Mouse (Mus musculus): ENCODE results near the gene C2cd3. TPM values are rescaled to one million over a fixed set of nuclear protein-coding genes. Genes with fewer than 3 reads are reported as not detected.
A peak's percentile ranks its signal among the peaks of the same experiment; 100 is the strongest.

C2cd3 gene
- polyA plus RNA-seq, 1 experiment from 2014 or later, result 19.3 TPM

DNA sequence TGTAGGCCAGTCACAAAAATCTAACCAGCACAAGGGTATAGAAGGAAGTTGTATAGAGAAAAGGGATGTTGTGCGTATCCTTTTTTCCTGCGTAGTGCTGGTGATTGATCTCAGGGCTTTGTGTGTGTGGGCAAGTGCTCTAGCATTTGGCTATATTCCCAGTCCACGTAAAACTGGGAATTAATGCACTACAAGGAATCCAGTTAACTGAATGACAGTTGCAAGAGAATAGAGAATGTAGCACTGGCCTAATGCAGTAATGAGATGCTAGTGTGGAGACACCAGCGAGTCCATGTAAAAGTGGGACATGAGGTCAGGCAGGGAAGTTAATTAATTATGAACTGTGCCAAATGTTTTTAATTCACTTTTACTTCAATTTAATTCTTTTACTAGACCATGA is 30.7 kb downstream of the C2cd3 start:
- Histone ChIP-seq H3K27ac (replicated peaks in 1 of 2; ENCODE audit: control insufficient read depth in 1 of 2, insufficient read depth in 1 of 2, low read depth in 2 of 2, low read length in 2 of 2) (no peak overlapping the region), H3K9ac (ENCODE audit: low read length) (no peak overlapping the region), H3K27me3 (ENCODE audit: control insufficient read depth, insufficient read depth, low read length) (no peaks in the 10 kb centered on the region), H3K4me3 (ENCODE audit: control insufficient read depth in 1 of 2, insufficient read depth in 1 of 2, low read depth in 1 of 2, low read length in 2 of 2) (no peak overlapping the region), H3K9me3 (ENCODE audit: control insufficient read depth, low read length) (no peaks in the 10 kb centered on the region), H3K4me2 (ENCODE audit: low read length) (no peak overlapping the region), H3K36me3 (ENCODE audit: control insufficient read depth, insufficient read depth, low read length) (peaks cover 68% of the 10 kb centered on the region), H3K4me1 (ENCODE audit: control insufficient read depth in 2 of 2, insufficient read depth in 2 of 2, low read length in 2 of 2) (peaks cover 0 to 8% of the 10 kb centered on the region in 2 experiments; a peak in 2 of 4 replicates)
- ATAC-seq (ENCODE audit: insufficient number of reproducible peaks, insufficient read depth, low FRiP score, low read depth), result no peak
- 89% methylated on average over 4 of the region's 4 CpGs for WGBS

- ATAC-seq (ENCODE audit: insufficient number of reproducible peaks, insufficient read depth, low FRiP score, low read depth), result no peak
- Histone ChIP-seq H3K4me2 (ENCODE audit: low read length) (no peak overlapping the region), H3K4me1 (ENCODE audit: control insufficient read depth in 2 of 2, insufficient read depth in 2 of 2, low read length in 2 of 2) (no peaks in the 10 kb centered on the region), H3K27ac (replicated peaks in 1 of 2; ENCODE audit: control insufficient read depth in 1 of 2, insufficient read depth in 1 of 2, low read depth in 2 of 2, low read length in 2 of 2) (no peak overlapping the region), H3K27me3 (ENCODE audit: control insufficient read depth, insufficient read depth, low read length) (no peaks in the 10 kb centered on the region), H3K9me3 (ENCODE audit: control insufficient read depth, low read length) (no peaks in the 10 kb centered on the region), H3K36me3 (ENCODE audit: control insufficient read depth, insufficient read depth, low read length) (peaks cover 87% of the 10 kb centered on the region), H3K4me3 (ENCODE audit: control insufficient read depth in 1 of 2, insufficient read depth in 1 of 2, low read depth in 1 of 2, low read length in 2 of 2) (no peak overlapping the region), H3K9ac (ENCODE audit: low read length) (no peak overlapping the region)
- WGBS, result 91% methylated on average over 5 of the region's 5 CpGs
Measured at GRCm38 (mm10) chr7:100407677-100408076, 35.6 kb downstream of the C2cd3 start.

DNA sequence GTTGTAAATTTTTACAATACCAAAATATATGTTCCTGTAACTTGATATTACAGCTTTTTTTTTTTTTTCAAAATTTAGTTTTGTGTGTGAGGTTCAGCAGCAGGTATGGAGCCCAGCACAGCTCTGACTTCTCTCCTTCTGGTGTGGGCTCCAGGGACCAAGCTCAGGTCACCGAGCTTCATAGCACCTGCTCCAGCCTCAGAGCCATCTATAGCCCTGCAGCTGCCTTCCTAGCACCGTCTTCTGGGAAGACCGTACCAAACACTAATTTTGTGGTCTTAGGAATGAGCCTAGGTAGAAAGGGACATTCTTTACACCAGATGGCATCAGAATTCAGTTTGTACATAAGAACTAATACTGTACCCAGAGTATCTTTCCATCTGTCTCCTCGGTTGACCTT is 36.7 kb downstream of the C2cd3 start:
- Histone ChIP-seq H3K27me3 (ENCODE audit: control insufficient read depth, insufficient read depth, low read length) (no peaks in the 10 kb centered on the region), H3K4me3 (ENCODE audit: control insufficient read depth in 1 of 2, insufficient read depth in 1 of 2, low read depth in 1 of 2, low read length in 2 of 2) (no peak overlapping the region), H3K9ac (ENCODE audit: low read length) (no peak overlapping the region), H3K9me3 (ENCODE audit: control insufficient read depth, low read length) (no peaks in the 10 kb centered on the region), H3K36me3 (ENCODE audit: control insufficient read depth, insufficient read depth, low read length) (peaks cover 87% of the 10 kb centered on the region), H3K27ac (replicated peaks in 1 of 2; ENCODE audit: control insufficient read depth in 1 of 2, insufficient read depth in 1 of 2, low read depth in 2 of 2, low read length in 2 of 2) (no peak overlapping the region), H3K4me2 (ENCODE audit: low read length) (no peak overlapping the region), H3K4me1 (ENCODE audit: control insufficient read depth in 2 of 2, insufficient read depth in 2 of 2, low read length in 2 of 2) (no peaks in the 10 kb centered on the region)
- WGBS, result 89% methylated on average over 4 of the region's 4 CpGs
- ATAC-seq (ENCODE audit: insufficient number of reproducible peaks, insufficient read depth, low FRiP score, low read depth), result no peak

- Histone ChIP-seq H3K4me1 (ENCODE audit: control insufficient read depth in 2 of 2, insufficient read depth in 2 of 2, low read length in 2 of 2) (0 out of 4 replicates have a peak, but pooled peaks cover 0 to 2% of the 10 kb centered on the region in 2 experiments), H3K36me3 (ENCODE audit: control insufficient read depth, insufficient read depth, low read length) (peaks cover 81% of the 10 kb centered on the region), H3K4me2 (ENCODE audit: low read length) (no peak overlapping the region), H3K4me3 (ENCODE audit: control insufficient read depth in 1 of 2, insufficient read depth in 1 of 2, low read depth in 1 of 2, low read length in 2 of 2) (no peak overlapping the region), H3K9me3 (ENCODE audit: control insufficient read depth, low read length) (no peaks in the 10 kb centered on the region), H3K27me3 (ENCODE audit: control insufficient read depth, insufficient read depth, low read length) (no peaks in the 10 kb centered on the region), H3K9ac (ENCODE audit: low read length) (no peak overlapping the region), H3K27ac (replicated peaks in 1 of 2; ENCODE audit: control insufficient read depth in 1 of 2, insufficient read depth in 1 of 2, low read depth in 2 of 2, low read length in 2 of 2) (no peak overlapping the region)
- 87% methylated on average over 3 of the region's 3 CpGs for WGBS
- ATAC-seq (ENCODE audit: insufficient number of reproducible peaks, insufficient read depth, low FRiP score, low read depth), result no peak
Measured at GRCm38 (mm10) chr7:100425795-100426194, 53.8 kb downstream of the C2cd3 start.

DNA sequence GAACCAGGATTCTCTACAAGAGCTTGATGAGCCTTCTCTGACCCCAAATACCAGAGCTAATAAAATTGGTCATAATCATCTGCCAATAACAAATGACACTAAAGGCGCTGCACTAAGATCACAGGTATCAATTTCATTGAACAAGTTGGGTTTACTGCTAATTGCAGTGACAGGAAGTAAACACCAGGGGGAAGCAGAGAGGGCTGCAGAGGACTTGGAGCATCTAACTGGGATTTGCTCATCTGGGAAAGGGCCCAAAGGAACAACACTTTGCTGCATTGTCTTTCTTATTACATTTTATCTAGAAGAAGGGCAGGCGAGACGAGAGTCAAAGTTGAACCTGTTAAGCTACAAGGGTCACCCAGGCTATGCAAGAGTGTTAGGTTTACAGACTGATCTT is 57.1 kb downstream of the C2cd3 start:
- H3K4me1 ChIP-seq (ENCODE audit: control insufficient read depth in 2 of 2, insufficient read depth in 2 of 2, low read length in 2 of 2), result 0 out of 4 replicates have a peak, but pooled peaks cover 0 to 4% of the 10 kb centered on the region in 2 experiments
- peaks cover 81% of the 10 kb centered on the region for H3K36me3 ChIP-seq (ENCODE audit: control insufficient read depth, insufficient read depth, low read length)
- no peak for ATAC-seq (ENCODE audit: insufficient number of reproducible peaks, insufficient read depth, low FRiP score, low read depth)
- no peak overlapping the region for H3K4me2 ChIP-seq (ENCODE audit: low read length)
- H3K9ac ChIP-seq (ENCODE audit: low read length), result no peak overlapping the region
- H3K9me3 ChIP-seq (ENCODE audit: control insufficient read depth, low read length), result no peaks in the 10 kb centered on the region
- 42% methylated on average over 3 of the region's 3 CpGs for WGBS
- H3K27me3 ChIP-seq (ENCODE audit: control insufficient read depth, insufficient read depth, low read length), result no peaks in the 10 kb centered on the region
- no peak overlapping the region for H3K4me3 ChIP-seq (ENCODE audit: control insufficient read depth in 1 of 2, insufficient read depth in 1 of 2, low read depth in 1 of 2, low read length in 2 of 2)
- no peak overlapping the region for H3K27ac ChIP-seq (replicated peaks in 1 of 2; ENCODE audit: control insufficient read depth in 1 of 2, insufficient read depth in 1 of 2, low read depth in 2 of 2, low read length in 2 of 2)

DNA sequence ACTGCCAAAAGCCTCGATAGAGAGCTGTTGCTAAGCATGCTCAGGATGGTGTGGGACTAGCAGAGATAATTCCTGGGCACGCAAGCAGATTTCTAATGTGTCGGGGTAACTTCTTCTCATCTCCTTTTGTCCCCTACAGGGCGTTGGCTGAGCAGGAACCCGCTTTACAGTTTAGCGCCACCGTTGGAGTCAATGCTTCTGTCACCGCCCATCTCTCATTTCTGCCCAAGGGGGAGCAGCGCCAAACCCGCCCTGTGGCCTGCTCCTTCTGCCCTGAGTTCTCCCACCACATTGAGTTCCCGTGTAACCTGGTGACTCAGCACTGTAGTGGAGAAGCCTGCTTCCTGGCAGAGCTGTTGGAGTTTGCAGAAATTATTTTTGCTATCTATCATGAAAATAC is 57.9 kb downstream of the C2cd3 start:
- whole genome bisulfite sequencing, result 82% methylated on average over 11 of the region's 11 CpGs
- 0 out of 4 replicates have a peak, but pooled peaks cover 0 to 4% of the 10 kb centered on the region in 2 experiments for H3K4me1 ChIP-seq (ENCODE audit: control insufficient read depth in 2 of 2, insufficient read depth in 2 of 2, low read length in 2 of 2)
- H3K9ac ChIP-seq (ENCODE audit: low read length), result no peak overlapping the region
- H3K27me3 ChIP-seq (ENCODE audit: control insufficient read depth, insufficient read depth, low read length), result no peaks in the 10 kb centered on the region
- H3K27ac ChIP-seq (replicated peaks in 1 of 2; ENCODE audit: control insufficient read depth in 1 of 2, insufficient read depth in 1 of 2, low read depth in 2 of 2, low read length in 2 of 2), result no peak overlapping the region; a peak in 1 of 4 replicates
- no peak for ATAC-seq (ENCODE audit: insufficient number of reproducible peaks, insufficient read depth, low FRiP score, low read depth)
- H3K36me3 ChIP-seq (ENCODE audit: control insufficient read depth, insufficient read depth, low read length), result peaks cover 73% of the 10 kb centered on the region
- H3K9me3 ChIP-seq (ENCODE audit: control insufficient read depth, low read length), result no peaks in the 10 kb centered on the region
- no peak overlapping the region for H3K4me3 ChIP-seq (ENCODE audit: control insufficient read depth in 1 of 2, insufficient read depth in 1 of 2, low read depth in 1 of 2, low read length in 2 of 2)
- no peak overlapping the region for H3K4me2 ChIP-seq (ENCODE audit: low read length)

DNA sequence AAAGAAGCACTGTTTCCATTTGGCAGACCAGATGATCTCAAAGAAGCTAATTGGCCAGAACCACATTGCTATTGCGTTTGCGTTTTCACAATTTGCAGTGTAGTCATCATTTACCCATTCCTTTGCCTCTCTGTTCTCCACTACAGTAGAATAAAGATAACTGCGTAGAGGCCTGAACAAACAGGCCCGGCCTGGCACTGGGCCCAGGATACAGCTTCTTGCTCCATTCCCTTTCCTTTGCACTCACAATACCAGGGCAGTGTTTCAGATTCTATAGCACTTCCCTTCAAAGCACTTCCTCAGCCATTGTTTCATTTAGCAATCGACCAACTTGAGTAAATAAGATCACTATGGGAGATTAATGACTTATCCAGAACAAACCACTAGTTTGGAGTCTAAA is 59.1 kb downstream of the C2cd3 start:
- 58% methylated on average over 5 of the region's 5 CpGs for WGBS
- Histone ChIP-seq H3K27ac (replicated peaks in 1 of 2; ENCODE audit: control insufficient read depth in 1 of 2, insufficient read depth in 1 of 2, low read depth in 2 of 2, low read length in 2 of 2) (peak overlapping the region; percentile 49 to 59), H3K36me3 (ENCODE audit: control insufficient read depth, insufficient read depth, low read length) (peaks cover 69% of the 10 kb centered on the region)

DNA sequence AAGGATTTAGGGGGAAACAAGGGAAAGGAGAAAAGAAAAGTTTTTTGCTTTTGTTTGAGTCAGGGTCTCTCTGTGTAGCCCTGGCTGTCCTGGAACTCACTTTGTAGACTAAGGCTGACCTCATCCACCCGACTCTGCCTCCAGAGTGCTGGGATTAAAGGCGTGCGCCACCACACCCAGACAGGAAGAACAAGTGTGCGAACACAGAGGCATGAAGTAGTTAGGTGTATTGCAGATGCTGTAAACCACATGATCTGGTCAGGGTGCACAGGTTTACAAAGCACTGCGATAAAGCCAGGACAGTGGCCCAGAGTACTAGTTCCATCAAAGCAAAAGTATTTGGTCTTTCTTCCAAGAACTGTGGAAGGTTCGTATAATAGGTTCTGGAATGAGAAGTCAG is 61.3 kb downstream of the C2cd3 start:
- H3K27ac ChIP-seq (replicated peaks in 1 of 2; ENCODE audit: control insufficient read depth in 1 of 2, insufficient read depth in 1 of 2, low read depth in 2 of 2, low read length in 2 of 2), result no peak overlapping the region
- H3K9me3 ChIP-seq (ENCODE audit: control insufficient read depth, low read length), result no peaks in the 10 kb centered on the region
- no peak overlapping the region for H3K4me2 ChIP-seq (ENCODE audit: low read length)
- peaks cover 75% of the 10 kb centered on the region for H3K36me3 ChIP-seq (ENCODE audit: control insufficient read depth, insufficient read depth, low read length)
- 0 out of 4 replicates have a peak, but pooled peaks cover 0 to 4% of the 10 kb centered on the region in 2 experiments for H3K4me1 ChIP-seq (ENCODE audit: control insufficient read depth in 2 of 2, insufficient read depth in 2 of 2, low read length in 2 of 2)
- H3K9ac ChIP-seq (ENCODE audit: low read length), result no peak overlapping the region
- H3K27me3 ChIP-seq (ENCODE audit: control insufficient read depth, insufficient read depth, low read length), result no peaks in the 10 kb centered on the region
- no peak for ATAC-seq (ENCODE audit: insufficient number of reproducible peaks, insufficient read depth, low FRiP score, low read depth)
- WGBS, result 87% methylated on average over 6 of the region's 6 CpGs
- no peak overlapping the region for H3K4me3 ChIP-seq (ENCODE audit: control insufficient read depth in 1 of 2, insufficient read depth in 1 of 2, low read depth in 1 of 2, low read length in 2 of 2)

More for the DNA sequence above, 59.1 kb downstream of the C2cd3 start:
- H3K9me3 ChIP-seq (ENCODE audit: control insufficient read depth, low read length), result no peaks in the 10 kb centered on the region
- H3K9ac ChIP-seq (ENCODE audit: low read length), result no peak overlapping the region
- no peaks in the 10 kb centered on the region for H3K27me3 ChIP-seq (ENCODE audit: control insufficient read depth, insufficient read depth, low read length)
- 0 out of 4 replicates have a peak, but pooled peaks cover 0 to 4% of the 10 kb centered on the region in 2 experiments for H3K4me1 ChIP-seq (ENCODE audit: control insufficient read depth in 2 of 2, insufficient read depth in 2 of 2, low read length in 2 of 2)
- H3K4me2 ChIP-seq (ENCODE audit: low read length), result no peak overlapping the region
- peak; percentile 79 for ATAC-seq (ENCODE audit: insufficient number of reproducible peaks, insufficient read depth, low FRiP score, low read depth)
- no peak overlapping the region for H3K4me3 ChIP-seq (ENCODE audit: control insufficient read depth in 1 of 2, insufficient read depth in 1 of 2, low read depth in 1 of 2, low read length in 2 of 2)

Measured in heart, embryonic 14.5 days (tissue).